Mouse (Mus musculus): ENCODE measurements around the gene Exd1. TPM values are rescaled to one million over a fixed set of nuclear protein-coding genes. Genes with fewer than 3 reads are reported as not detected.
"Not testable (repeated sequence)": the region's sequence is repeated elsewhere in the genome, so short reads cannot be mapped to it uniquely, and the experiment has no call there.

The Exd1 gene
- polyA plus RNA-seq, 1 experiment from 2014 or later, result 0.34 TPM

DNA sequence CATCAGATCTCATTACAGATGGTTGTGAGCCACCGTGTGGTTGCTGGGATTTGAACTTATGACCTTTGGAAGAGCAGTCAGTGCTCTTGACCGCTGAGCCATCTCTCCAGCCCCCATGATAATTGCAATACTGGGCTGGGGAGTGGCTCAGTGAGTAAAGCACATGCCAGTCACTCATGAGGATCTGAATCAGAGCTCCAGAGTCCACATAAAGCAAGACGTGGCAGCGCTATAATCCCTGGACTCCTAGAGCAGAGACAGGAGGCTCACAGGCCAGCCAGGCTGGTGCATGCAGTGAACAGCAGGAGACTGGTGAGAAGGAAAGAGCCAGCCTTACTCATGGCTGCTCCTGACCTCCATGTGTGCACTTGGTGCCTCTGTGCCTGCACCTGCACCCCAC lies 22.0 kb downstream of the Exd1 start:
- ATAC-seq, result no peak
- no peak overlapping the region for H3K4me2 ChIP-seq
- no peak overlapping the region for H3K9ac ChIP-seq
- WGBS, result 39% methylated on average over 4 of the region's 4 CpGs
- no peak overlapping the region for H3K27ac ChIP-seq
- H3K27me3 ChIP-seq, result no peaks in the 10 kb centered on the region
- no peaks in the 10 kb centered on the region for H3K9me3 ChIP-seq (replicated peaks)
- H3K36me3 ChIP-seq (ENCODE audit: poor library complexity, severe bottlenecking), result no peaks in the 10 kb centered on the region
- H3K4me3 ChIP-seq, result no peak overlapping the region
- H3K4me1 ChIP-seq, result no peaks in the 10 kb centered on the region

DNA sequence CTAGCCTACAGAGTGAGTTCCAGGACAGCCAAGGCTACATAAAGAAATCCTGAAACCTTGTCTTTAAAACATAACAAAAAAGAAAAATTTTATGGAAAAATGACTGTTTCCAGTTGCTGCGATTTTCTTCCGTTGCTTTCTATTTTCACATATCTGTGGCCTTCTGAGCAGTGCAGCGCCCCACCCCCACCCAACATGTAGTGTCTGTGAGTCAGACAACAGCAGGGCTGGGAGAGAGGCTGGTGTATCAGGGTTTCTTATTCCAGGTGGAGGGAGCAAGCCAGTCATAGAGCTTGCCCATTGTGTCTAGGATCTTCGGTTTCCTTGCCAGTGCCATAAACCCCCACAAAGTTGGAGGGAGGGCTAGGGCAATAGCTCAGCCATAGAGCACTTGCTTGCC lies 23.6 kb downstream of the Exd1 start:
- H3K4me2 ChIP-seq, result no peak overlapping the region
- no peaks in the 10 kb centered on the region for H3K36me3 ChIP-seq (ENCODE audit: poor library complexity, severe bottlenecking)
- no peak overlapping the region for H3K4me3 ChIP-seq
- no peak overlapping the region for H3K27ac ChIP-seq
- H3K9me3 ChIP-seq (replicated peaks), result no peaks in the 10 kb centered on the region
- ATAC-seq, result no peak
- WGBS, result 89% methylated on average over 4 of the region's 4 CpGs
- H3K27me3 ChIP-seq, result no peaks in the 10 kb centered on the region
- H3K4me1 ChIP-seq, result no peaks in the 10 kb centered on the region
- H3K9ac ChIP-seq, result no peak overlapping the region

DNA sequence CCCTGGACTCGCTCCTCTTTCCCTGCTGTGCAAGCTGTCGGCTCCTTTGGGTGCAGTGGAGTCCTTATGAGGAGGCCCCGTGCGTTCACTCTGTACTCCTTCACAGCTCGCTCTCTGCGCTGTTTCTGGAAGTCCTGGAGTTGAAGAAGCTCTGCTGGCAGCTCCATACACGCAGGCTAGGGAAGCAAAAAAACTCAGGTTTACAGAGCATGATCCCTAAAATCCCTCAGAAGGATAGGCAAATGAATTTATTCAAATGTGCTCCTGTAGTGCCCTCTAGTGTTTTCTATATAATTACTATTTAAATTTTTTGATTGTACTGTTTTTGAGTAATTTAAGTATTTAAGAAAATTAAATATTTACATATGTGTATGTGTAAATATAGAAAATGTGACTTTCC lies 26.9 kb downstream of the Exd1 start:
- 81% methylated on average over 7 of the region's 7 CpGs for WGBS
- H3K36me3 ChIP-seq (ENCODE audit: poor library complexity, severe bottlenecking), result no peaks in the 10 kb centered on the region
- ATAC-seq, result no peak
- no peaks in the 10 kb centered on the region for H3K9me3 ChIP-seq (replicated peaks)
- H3K4me2 ChIP-seq, result no peak overlapping the region
- H3K4me3 ChIP-seq, result no peak overlapping the region
- H3K27ac ChIP-seq, result no peak overlapping the region
- H3K27me3 ChIP-seq, result no peaks in the 10 kb centered on the region
- no peaks in the 10 kb centered on the region for H3K4me1 ChIP-seq
- no peak overlapping the region for H3K9ac ChIP-seq

DNA sequence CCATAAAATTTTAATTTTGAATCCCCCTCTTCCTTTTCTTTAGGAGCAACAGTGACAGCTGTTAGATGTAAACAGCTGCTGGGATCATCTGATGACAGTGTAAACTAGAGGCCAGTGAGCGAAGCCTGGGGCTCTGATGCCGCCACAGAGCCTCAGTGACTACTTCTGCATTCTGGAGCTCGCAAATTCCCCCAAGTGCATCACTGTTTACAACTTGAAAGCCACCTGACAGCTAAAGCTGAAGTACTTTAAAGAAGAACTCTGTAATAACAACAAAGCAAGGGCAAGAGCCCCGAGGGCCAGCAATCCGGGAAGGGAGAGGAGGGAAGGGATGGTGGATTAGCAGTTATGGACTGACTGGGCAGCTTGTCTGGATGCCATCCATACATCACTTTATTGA lies 30.6 kb downstream of the Exd1 start:
- Histone ChIP-seq H3K9me3 (replicated peaks) (no peaks in the 10 kb centered on the region), H3K4me2 (no peak overlapping the region), H3K4me3 (no peak overlapping the region), H3K4me1 (no peaks in the 10 kb centered on the region), H3K36me3 (ENCODE audit: poor library complexity, severe bottlenecking) (no peaks in the 10 kb centered on the region), H3K27ac (no peak overlapping the region), H3K9ac (no peak overlapping the region), H3K27me3 (no peaks in the 10 kb centered on the region)
- 70% methylated on average over 5 of the region's 5 CpGs for WGBS
- no peak for ATAC-seq

DNA sequence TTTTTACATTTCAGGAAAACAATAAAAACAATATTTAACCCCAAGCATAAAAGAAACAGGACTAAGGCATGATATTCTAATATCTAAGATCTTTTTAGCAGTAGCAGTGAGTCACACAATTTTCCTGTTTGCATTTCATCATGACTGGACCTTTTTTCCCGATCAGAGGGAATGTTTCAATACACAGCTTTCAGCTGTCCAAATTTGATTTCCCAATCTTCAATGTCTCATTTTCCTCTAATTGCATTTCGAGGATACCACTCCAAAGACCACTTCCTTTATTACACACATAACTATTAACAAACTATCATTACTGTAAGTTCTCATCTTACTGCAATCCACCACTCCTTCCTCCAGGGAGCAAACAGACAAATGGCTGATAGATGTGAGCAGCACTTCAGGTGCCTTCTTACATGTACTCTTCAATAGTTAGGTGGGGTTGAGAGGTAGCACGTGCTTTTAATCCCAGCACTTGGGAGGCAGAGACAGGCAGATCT lies 33.4 kb downstream of the Exd1 start:
- H3K4me1 ChIP-seq, result no peaks in the 10 kb centered on the region
- no peak for ATAC-seq
- no peaks in the 10 kb centered on the region for H3K36me3 ChIP-seq (ENCODE audit: poor library complexity, severe bottlenecking)
- H3K4me3 ChIP-seq, result no peak overlapping the region
- 80% methylated on average over 3 of the region's 3 CpGs for WGBS
- H3K9me3 ChIP-seq (replicated peaks), result no peaks in the 10 kb centered on the region
- H3K4me2 ChIP-seq, result no peak overlapping the region
- no peak overlapping the region for H3K27ac ChIP-seq
- H3K27me3 ChIP-seq, result no peaks in the 10 kb centered on the region
- H3K9ac ChIP-seq, result no peak overlapping the region

DNA sequence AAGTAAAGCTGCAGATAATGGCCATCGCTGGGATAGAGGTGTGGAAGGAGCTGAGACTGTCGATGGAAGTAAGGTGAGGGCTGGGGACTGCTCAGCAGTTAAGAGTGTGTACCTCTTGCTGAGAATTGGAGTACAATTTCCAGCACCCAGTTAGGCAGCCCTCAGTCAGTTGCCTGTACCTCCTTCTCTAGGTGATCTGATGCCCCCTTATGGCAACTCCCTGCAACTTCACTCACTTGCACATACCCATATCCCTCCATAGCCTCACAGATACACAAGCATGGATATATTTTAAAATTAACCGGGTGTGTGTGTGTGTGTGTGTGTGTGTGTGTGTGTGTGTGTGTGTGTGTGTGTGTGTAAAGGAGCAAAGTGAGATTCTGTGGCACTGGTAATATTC lies 35.1 kb downstream of the Exd1 start:
- no peak for ATAC-seq
- H3K9me3 ChIP-seq (replicated peaks), result no peaks in the 10 kb centered on the region
- 86% methylated on average over 3 of the region's 3 CpGs for WGBS
- no peaks in the 10 kb centered on the region for H3K4me1 ChIP-seq
- no peak overlapping the region for H3K4me2 ChIP-seq
- H3K27ac ChIP-seq, result no peak overlapping the region
- H3K27me3 ChIP-seq, result no peaks in the 10 kb centered on the region
- H3K36me3 ChIP-seq (ENCODE audit: poor library complexity, severe bottlenecking), result no peaks in the 10 kb centered on the region
- no peak overlapping the region for H3K9ac ChIP-seq
- no peak overlapping the region for H3K4me3 ChIP-seq

DNA sequence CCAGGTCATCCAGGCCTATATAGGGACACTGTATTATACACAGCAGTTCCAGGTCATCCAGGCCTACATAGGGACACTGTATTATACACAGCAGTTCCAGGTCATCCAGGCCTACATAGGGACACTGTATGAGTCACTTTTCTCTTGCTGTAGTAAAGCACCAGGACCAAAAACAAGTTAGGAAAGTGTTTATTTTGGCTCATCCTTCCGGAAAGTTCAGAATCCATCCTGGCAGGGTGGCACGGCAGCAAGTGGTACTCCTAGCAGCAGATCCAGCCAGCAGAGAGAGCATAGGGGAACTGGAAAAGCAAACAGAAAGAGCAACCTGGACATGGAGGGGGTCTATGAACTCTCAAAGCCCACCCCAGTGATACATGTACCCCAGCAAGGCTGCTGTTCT lies 36.6 kb downstream of the Exd1 start:
- 91% methylated on average over 2 of the region's 2 CpGs for WGBS

DNA sequence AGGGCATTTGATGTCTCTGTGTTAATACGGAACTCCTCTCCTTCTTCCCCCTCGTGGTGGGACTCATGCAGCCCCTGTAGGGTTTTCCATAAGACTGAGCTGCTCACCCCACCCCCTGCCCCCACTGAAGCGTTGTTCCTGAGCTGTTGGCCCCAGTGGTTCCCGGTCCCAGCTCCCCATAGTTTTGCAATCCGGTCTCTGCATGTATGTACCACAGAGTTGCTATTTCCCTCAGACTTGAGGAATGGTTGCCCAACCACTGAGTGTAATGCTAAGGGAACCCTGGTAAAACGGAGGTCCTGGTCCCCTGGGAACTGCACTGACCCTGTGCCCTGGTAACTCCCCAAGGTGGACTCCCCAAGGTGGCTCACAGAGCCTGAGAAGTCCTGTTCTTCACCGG lies 38.9 kb downstream of the Exd1 start:
- not testable (repeated sequence) for H3K4me1 ChIP-seq; H3K27me3 ChIP-seq; H3K36me3 ChIP-seq (ENCODE audit: poor library complexity, severe bottlenecking); H3K4me3 ChIP-seq; H3K9me3 ChIP-seq (replicated peaks); ATAC-seq; H3K4me2 ChIP-seq; H3K9ac ChIP-seq; H3K27ac ChIP-seq
- 68% methylated on average over 7 of the region's 7 CpGs for WGBS

More for the DNA sequence above, 36.6 kb downstream of the Exd1 start:
- Histone ChIP-seq H3K4me1 (no peaks in the 10 kb centered on the region), H3K9ac (no peak overlapping the region), H3K4me3 (no peak overlapping the region), H3K9me3 (replicated peaks) (no peaks in the 10 kb centered on the region), H3K36me3 (ENCODE audit: poor library complexity, severe bottlenecking) (no peaks in the 10 kb centered on the region), H3K27me3 (no peaks in the 10 kb centered on the region), H3K4me2 (no peak overlapping the region), H3K27ac (no peak overlapping the region)
- no peak for ATAC-seq

DNA sequence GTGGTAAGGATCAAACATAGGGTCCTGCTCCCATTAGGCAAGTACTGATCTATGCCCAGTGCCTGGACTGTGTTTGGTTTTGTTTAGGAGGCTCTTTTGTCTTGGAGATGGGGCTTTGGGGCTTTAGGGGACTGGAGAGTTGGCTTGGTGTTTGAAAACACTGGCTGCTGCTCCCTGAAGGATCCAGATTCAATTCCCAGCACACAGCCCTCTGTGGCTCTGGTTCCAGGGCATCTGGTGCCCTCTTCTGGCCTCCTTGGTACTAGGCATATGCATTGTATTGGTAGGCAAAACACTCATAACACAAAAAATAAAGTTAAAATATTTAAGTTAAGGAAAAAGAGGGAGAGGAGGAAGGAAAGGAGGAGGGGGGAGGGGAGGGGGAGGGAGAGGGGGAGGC lies 40.3 kb downstream of the Exd1 start:
- Histone ChIP-seq H3K4me2 (no peak overlapping the region), H3K27me3 (no peaks in the 10 kb centered on the region), H3K4me1 (no peaks in the 10 kb centered on the region), H3K36me3 (ENCODE audit: poor library complexity, severe bottlenecking) (no peaks in the 10 kb centered on the region), H3K9ac (no peak overlapping the region), H3K27ac (no peak overlapping the region), H3K9me3 (replicated peaks) (no peaks in the 10 kb centered on the region), H3K4me3 (no peak overlapping the region)
- ATAC-seq, result no peak

DNA sequence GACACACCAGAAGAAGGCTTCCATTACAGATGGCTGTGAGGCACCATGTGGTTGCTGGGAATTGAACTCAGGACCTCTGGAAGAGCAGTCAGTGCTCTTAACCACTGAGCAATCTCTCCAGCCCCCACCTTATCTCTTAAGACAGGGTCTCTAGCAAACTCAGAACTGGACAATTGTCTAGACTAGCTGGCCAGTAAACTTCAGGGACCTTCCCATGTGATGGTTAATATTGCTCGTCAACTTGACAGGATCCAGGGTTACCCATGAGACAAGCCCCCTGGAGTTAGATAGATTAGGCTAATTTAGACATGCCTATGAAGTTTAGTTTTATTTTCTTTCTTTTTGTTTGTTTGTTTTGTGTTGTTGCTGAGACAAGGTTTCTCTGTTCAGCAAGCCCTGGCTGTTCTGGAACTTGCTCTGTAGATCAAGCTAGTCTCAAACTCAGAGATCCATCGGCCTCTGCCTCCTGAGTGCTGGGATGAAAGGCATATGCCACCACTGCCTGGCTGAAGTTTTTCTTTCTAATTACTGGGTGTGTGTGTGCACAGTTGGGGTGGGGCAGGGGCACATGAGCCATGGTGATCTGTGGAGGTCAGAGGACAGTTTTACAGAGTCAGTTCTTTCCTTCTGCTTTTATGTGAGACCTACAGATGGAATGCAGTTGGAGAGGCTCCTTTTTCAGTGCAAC lies 46.3 kb downstream of the Exd1 start:
- 96% methylated on average over 2 of the region's 2 CpGs for WGBS
- H3K4me3 ChIP-seq, result no peak overlapping the region
- no peaks in the 10 kb centered on the region for H3K4me1 ChIP-seq
- H3K36me3 ChIP-seq (ENCODE audit: poor library complexity, severe bottlenecking), result no peaks in the 10 kb centered on the region
- H3K9me3 ChIP-seq (replicated peaks), result no peaks in the 10 kb centered on the region
- no peaks in the 10 kb centered on the region for H3K27me3 ChIP-seq
- no peak overlapping the region for H3K4me2 ChIP-seq
- H3K9ac ChIP-seq, result no peak overlapping the region
- ATAC-seq, result no peak
- H3K27ac ChIP-seq, result no peak overlapping the region

DNA sequence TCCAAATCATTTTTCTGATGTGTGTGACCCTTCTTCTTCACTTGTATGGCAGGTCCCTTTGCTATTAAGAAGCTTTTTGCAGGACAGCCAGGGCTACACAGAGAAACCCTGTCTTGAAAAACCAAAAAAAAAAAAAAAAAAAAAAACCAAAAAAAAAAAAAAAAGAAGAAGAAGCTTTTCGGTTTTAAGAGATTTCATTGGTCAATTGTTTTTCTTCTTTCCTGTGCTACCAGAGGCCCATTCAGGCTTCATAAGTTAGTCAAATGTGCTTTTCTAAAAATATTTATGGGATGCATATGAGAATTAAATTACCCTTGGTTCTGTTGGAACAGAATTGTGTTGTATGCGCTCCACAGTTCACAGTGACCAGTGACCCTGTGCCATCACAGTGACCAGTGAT lies 48.6 kb downstream of the Exd1 start:
- no peak overlapping the region for H3K27ac ChIP-seq
- no peaks in the 10 kb centered on the region for H3K9me3 ChIP-seq (replicated peaks)
- H3K4me1 ChIP-seq, result no peaks in the 10 kb centered on the region
- no peaks in the 10 kb centered on the region for H3K27me3 ChIP-seq
- H3K4me3 ChIP-seq, result no peak overlapping the region
- H3K4me2 ChIP-seq, result no peak overlapping the region
- no peak for ATAC-seq
- no peak overlapping the region for H3K9ac ChIP-seq
- 92% methylated on average over 2 of the region's 2 CpGs for WGBS
- H3K36me3 ChIP-seq (ENCODE audit: poor library complexity, severe bottlenecking), result no peaks in the 10 kb centered on the region

DNA sequence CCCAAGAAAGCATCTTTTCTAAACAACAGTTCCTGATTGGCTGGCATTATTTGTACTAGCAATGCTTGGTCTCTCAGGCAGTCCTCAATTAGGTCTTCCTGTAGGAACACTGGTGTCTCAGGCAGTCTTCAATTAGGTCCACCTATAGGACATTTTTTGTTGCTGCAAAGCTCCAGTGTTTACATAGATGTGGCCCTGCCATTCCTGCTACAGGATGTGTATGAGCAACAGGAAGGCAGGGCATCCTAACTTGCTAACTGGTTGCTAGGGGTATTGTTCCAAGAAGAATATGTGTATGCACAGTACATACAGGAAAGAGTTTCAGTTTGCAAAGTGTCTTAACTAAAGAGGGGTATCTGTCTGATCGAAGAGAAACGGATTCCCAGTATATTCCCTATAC lies 51.3 kb downstream of the Exd1 start:
- Histone ChIP-seq H3K9me3 (replicated peaks) (no peaks in the 10 kb centered on the region), H3K4me3 (no peak overlapping the region), H3K4me2 (no peak overlapping the region), H3K36me3 (ENCODE audit: poor library complexity, severe bottlenecking) (no peaks in the 10 kb centered on the region), H3K27ac (no peak overlapping the region), H3K27me3 (no peaks in the 10 kb centered on the region), H3K4me1 (no peaks in the 10 kb centered on the region), H3K9ac (no peak overlapping the region)
- ATAC-seq, result no peak
- 93% methylated on average over 2 of the region's 2 CpGs for WGBS

DNA sequence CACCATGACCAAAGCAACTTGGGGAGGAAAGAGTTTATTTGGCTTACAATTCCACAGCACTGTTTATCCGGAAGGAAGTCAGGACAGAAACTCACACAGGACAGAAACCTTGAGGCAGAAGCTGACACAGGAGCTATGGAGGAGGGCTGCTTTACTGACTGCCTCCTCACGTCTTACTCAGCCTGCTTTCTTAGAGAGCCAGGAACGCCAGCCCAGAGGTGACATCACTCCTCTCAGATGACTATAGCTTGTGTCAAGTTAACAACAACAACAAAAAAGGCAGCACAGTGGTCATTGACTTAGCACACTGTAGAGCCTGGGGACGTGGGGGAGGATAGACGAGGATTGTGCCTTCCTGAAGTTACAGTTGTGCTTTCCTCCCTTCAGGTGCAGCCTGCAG lies 55.5 kb downstream of the Exd1 start:
- H3K27me3 ChIP-seq, result no peaks in the 10 kb centered on the region
- ATAC-seq, result no peak
- no peaks in the 10 kb centered on the region for H3K9me3 ChIP-seq (replicated peaks)
- no peak overlapping the region for H3K9ac ChIP-seq
- H3K27ac ChIP-seq, result no peak overlapping the region
- H3K4me3 ChIP-seq, result no peak overlapping the region
- WGBS, result 68% methylated on average over 5 of the region's 5 CpGs
- no peaks in the 10 kb centered on the region for H3K36me3 ChIP-seq (ENCODE audit: poor library complexity, severe bottlenecking)
- no peak overlapping the region for H3K4me2 ChIP-seq
- H3K4me1 ChIP-seq, result no peaks in the 10 kb centered on the region

Measured in forebrain, embryonic 13.5 days (tissue).